Mouse (Mus musculus): ENCODE results near the gene Sfxn1. TPM values are rescaled to one million over a fixed set of nuclear protein-coding genes. Genes with fewer than 3 reads are reported as not detected.

Gene Sfxn1
- polyA plus RNA-seq, 1 experiment from 2014 or later: 67.0 TPM

- Histone ChIP-seq H3K4me1 (ENCODE audit: control insufficient read depth, insufficient read depth, low read length) (peaks cover 10% of the 10 kb centered on the region; the same call in 1 of the 2 replicates), H3K36me3 (ENCODE audit: control insufficient read depth, insufficient read depth, low read length) (0 out of 2 replicates have a peak, but pooled peaks cover 5% of the 10 kb centered on the region), H3K27ac (ENCODE audit: low read length) (peak overlapping the region; percentile 48; the same call in 1 of the 2 replicates), H3K4me3 (ENCODE audit: low read depth, low read length) (no peak overlapping the region), H3K9ac (replicated peaks; ENCODE audit: low read depth, low read length) (no peak overlapping the region), H3K4me2 (replicated peaks; ENCODE audit: low read depth, low read length) (no peak overlapping the region), H3K9me3 (ENCODE audit: control insufficient read depth, low read depth, low read length) (no peaks in the 10 kb centered on the region), H3K27me3 (ENCODE audit: control insufficient read depth, insufficient read depth, low read length) (no peaks in the 10 kb centered on the region)
- peak; percentile 28; the same call in 1 of the 2 replicates for ATAC-seq (ENCODE audit: insufficient number of reproducible peaks, insufficient read depth, low FRiP score, low read depth)
- WGBS: 63% methylated on average over 12 of the region's 12 CpGs
Measured at GRCm38 (mm10) chr13:54079782-54080759, 8.4 kb downstream of the Sfxn1 start.

- no peak for ATAC-seq (ENCODE audit: insufficient number of reproducible peaks, insufficient read depth, low FRiP score, low read depth)
- no peak overlapping the region for H3K4me3 ChIP-seq (ENCODE audit: low read depth, low read length)
- H3K27me3 ChIP-seq (ENCODE audit: control insufficient read depth, insufficient read depth, low read length): no peaks in the 10 kb centered on the region
- H3K27ac ChIP-seq (ENCODE audit: low read length): no peak overlapping the region
- H3K9ac ChIP-seq (replicated peaks; ENCODE audit: low read depth, low read length): no peak overlapping the region
- peaks cover 8% of the 10 kb centered on the region; the same call in 1 of the 2 replicates for H3K36me3 ChIP-seq (ENCODE audit: control insufficient read depth, insufficient read depth, low read length)
- H3K4me1 ChIP-seq (ENCODE audit: control insufficient read depth, insufficient read depth, low read length): peaks cover 10% of the 10 kb centered on the region; the same call in 1 of the 2 replicates
- H3K4me2 ChIP-seq (replicated peaks; ENCODE audit: low read depth, low read length): no peak overlapping the region
- WGBS: 92% methylated on average over 1 of the region's 1 CpGs
- H3K9me3 ChIP-seq (ENCODE audit: control insufficient read depth, low read depth, low read length): no peaks in the 10 kb centered on the region
Measured at GRCm38 (mm10) chr13:54080785-54081184, 9.1 kb downstream of the Sfxn1 start.

GRCm38 (mm10) chr13:54082946-54083345 lies 11.3 kb downstream of the Sfxn1 start:
- no peak overlapping the region for H3K9ac ChIP-seq (replicated peaks; ENCODE audit: low read depth, low read length)
- no peak for ATAC-seq (ENCODE audit: insufficient number of reproducible peaks, insufficient read depth, low FRiP score, low read depth)
- H3K4me3 ChIP-seq (ENCODE audit: low read depth, low read length): no peak overlapping the region
- H3K36me3 ChIP-seq (ENCODE audit: control insufficient read depth, insufficient read depth, low read length): peaks cover 20% of the 10 kb centered on the region
- no peak overlapping the region for H3K4me2 ChIP-seq (replicated peaks; ENCODE audit: low read depth, low read length)
- WGBS: 69% methylated on average over 5 of the region's 5 CpGs
- peaks cover 10% of the 10 kb centered on the region; the same call in 1 of the 2 replicates for H3K4me1 ChIP-seq (ENCODE audit: control insufficient read depth, insufficient read depth, low read length)
- H3K27me3 ChIP-seq (ENCODE audit: control insufficient read depth, insufficient read depth, low read length): no peaks in the 10 kb centered on the region
- H3K27ac ChIP-seq (ENCODE audit: low read length): no peak overlapping the region
- no peaks in the 10 kb centered on the region for H3K9me3 ChIP-seq (ENCODE audit: control insufficient read depth, low read depth, low read length)

GRCm38 (mm10) chr13:54084178-54084577 lies 12.5 kb downstream of the Sfxn1 start:
- Histone ChIP-seq H3K27me3 (ENCODE audit: control insufficient read depth, insufficient read depth, low read length) (no peaks in the 10 kb centered on the region), H3K9ac (replicated peaks; ENCODE audit: low read depth, low read length) (no peak overlapping the region), H3K9me3 (ENCODE audit: control insufficient read depth, low read depth, low read length) (no peaks in the 10 kb centered on the region), H3K4me3 (ENCODE audit: low read depth, low read length) (no peak overlapping the region), H3K4me2 (replicated peaks; ENCODE audit: low read depth, low read length) (no peak overlapping the region), H3K27ac (ENCODE audit: low read length) (no peak overlapping the region), H3K4me1 (ENCODE audit: control insufficient read depth, insufficient read depth, low read length) (peaks cover 10% of the 10 kb centered on the region; the same call in 1 of the 2 replicates), H3K36me3 (ENCODE audit: control insufficient read depth, insufficient read depth, low read length) (peaks cover 25% of the 10 kb centered on the region)
- ATAC-seq (ENCODE audit: insufficient number of reproducible peaks, insufficient read depth, low FRiP score, low read depth): no peak
- 62% methylated on average over 4 of the region's 4 CpGs for WGBS

DNA sequence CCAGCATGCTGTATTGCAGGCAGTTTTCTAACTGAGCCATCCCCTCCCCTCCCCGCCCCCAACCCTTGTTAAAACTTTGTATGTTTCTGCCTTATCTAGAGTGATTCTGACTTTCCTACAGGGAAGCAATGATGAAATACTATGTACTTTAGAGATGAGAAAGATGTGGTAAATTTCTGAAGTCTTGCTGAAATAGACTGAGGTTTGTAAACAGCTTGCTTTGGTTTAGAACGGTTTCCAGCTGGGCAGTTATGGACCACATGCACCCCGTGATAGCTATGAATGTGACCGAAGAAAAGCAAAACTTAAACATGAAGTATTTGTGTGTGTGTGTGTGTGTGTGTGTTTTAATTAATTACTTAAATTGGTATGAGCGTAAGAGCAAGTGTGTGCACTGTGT lies 13.2 kb downstream of the Sfxn1 start:
- Histone ChIP-seq H3K4me3 (ENCODE audit: low read depth, low read length) (no peak overlapping the region), H3K27me3 (ENCODE audit: control insufficient read depth, insufficient read depth, low read length) (no peaks in the 10 kb centered on the region), H3K36me3 (ENCODE audit: control insufficient read depth, insufficient read depth, low read length) (peaks cover 31% of the 10 kb centered on the region), H3K9ac (replicated peaks; ENCODE audit: low read depth, low read length) (no peak overlapping the region), H3K4me1 (ENCODE audit: control insufficient read depth, insufficient read depth, low read length) (peaks cover 9% of the 10 kb centered on the region; the same call in 1 of the 2 replicates), H3K9me3 (ENCODE audit: control insufficient read depth, low read depth, low read length) (no peaks in the 10 kb centered on the region), H3K4me2 (replicated peaks; ENCODE audit: low read depth, low read length) (no peak overlapping the region), H3K27ac (ENCODE audit: low read length) (no peak overlapping the region)
- WGBS: 78% methylated on average over 5 of the region's 5 CpGs
- ATAC-seq (ENCODE audit: insufficient number of reproducible peaks, insufficient read depth, low FRiP score, low read depth): no peak

GRCm38 (mm10) chr13:54085266-54085665 lies 13.6 kb downstream of the Sfxn1 start:
- Histone ChIP-seq H3K36me3 (ENCODE audit: control insufficient read depth, insufficient read depth, low read length) (peaks cover 32% of the 10 kb centered on the region), H3K4me1 (ENCODE audit: control insufficient read depth, insufficient read depth, low read length) (peaks cover 4% of the 10 kb centered on the region; the same call in 1 of the 2 replicates), H3K27me3 (ENCODE audit: control insufficient read depth, insufficient read depth, low read length) (no peaks in the 10 kb centered on the region), H3K4me2 (replicated peaks; ENCODE audit: low read depth, low read length) (no peak overlapping the region), H3K4me3 (ENCODE audit: low read depth, low read length) (no peak overlapping the region), H3K9ac (replicated peaks; ENCODE audit: low read depth, low read length) (no peak overlapping the region), H3K9me3 (ENCODE audit: control insufficient read depth, low read depth, low read length) (no peaks in the 10 kb centered on the region), H3K27ac (ENCODE audit: low read length) (no peak overlapping the region)
- WGBS: 85% methylated on average over 18 of the region's 18 CpGs
- no peak for ATAC-seq (ENCODE audit: insufficient number of reproducible peaks, insufficient read depth, low FRiP score, low read depth)

DNA sequence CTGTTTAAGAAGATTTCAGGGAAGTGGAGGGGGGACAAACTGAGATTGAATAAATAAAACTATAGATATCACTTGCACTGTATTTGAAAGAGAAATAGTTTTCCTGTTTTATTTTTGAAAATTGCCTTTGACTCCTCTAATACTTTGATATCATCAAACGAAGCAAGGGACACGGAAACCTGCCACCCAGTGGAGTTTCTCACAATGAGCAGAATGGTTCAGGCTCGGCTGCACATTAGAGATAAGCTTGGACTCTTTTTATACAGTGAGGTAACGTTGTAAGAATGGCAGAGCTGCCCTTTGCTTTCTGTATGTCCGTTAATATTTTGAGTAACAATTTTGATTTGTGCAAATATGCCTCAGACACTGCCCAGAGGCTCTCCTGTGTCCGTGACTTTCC lies 20.1 kb downstream of the Sfxn1 start:
- no peaks in the 10 kb centered on the region for H3K4me1 ChIP-seq (ENCODE audit: control insufficient read depth, insufficient read depth, low read length)
- WGBS: 84% methylated on average over 6 of the region's 6 CpGs
- no peak for ATAC-seq (ENCODE audit: insufficient number of reproducible peaks, insufficient read depth, low FRiP score, low read depth)

DNA sequence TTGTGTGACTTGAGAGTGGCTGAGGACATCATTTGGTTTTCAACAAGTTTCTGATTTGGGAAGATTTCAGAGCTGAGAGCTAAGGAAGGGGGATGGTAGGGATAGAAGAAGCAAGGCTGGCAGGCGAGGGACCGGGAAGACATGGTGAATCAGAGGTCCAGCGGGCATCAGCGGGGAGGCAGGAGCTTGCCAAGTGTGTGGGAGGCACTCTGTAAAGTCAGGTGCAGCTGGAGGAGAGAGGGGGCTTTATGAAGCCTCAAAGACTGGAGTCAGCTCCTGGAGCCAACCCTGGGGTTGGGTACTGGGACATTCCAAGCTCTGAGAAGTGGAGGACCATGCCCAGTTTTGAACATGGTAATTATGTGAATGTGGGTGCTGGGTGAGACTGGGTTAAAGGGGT lies 22.7 kb downstream of the Sfxn1 start:
- Histone ChIP-seq H3K4me2 (replicated peaks; ENCODE audit: low read depth, low read length) (no peak overlapping the region), H3K27ac (ENCODE audit: low read length) (no peak overlapping the region), H3K36me3 (ENCODE audit: control insufficient read depth, insufficient read depth, low read length) (peaks cover 48% of the 10 kb centered on the region), H3K9ac (replicated peaks; ENCODE audit: low read depth, low read length) (no peak overlapping the region), H3K27me3 (ENCODE audit: control insufficient read depth, insufficient read depth, low read length) (no peaks in the 10 kb centered on the region), H3K9me3 (ENCODE audit: control insufficient read depth, low read depth, low read length) (no peaks in the 10 kb centered on the region), H3K4me3 (ENCODE audit: low read depth, low read length) (no peak overlapping the region), H3K4me1 (ENCODE audit: control insufficient read depth, insufficient read depth, low read length) (no peaks in the 10 kb centered on the region)
- ATAC-seq (ENCODE audit: insufficient number of reproducible peaks, insufficient read depth, low FRiP score, low read depth): no peak
- WGBS: 90% methylated on average over 4 of the region's 4 CpGs

More for the DNA sequence above, 20.1 kb downstream of the Sfxn1 start:
- peaks cover 58% of the 10 kb centered on the region for H3K36me3 ChIP-seq (ENCODE audit: control insufficient read depth, insufficient read depth, low read length)
- H3K27ac ChIP-seq (ENCODE audit: low read length): no peak overlapping the region
- H3K4me2 ChIP-seq (replicated peaks; ENCODE audit: low read depth, low read length): no peak overlapping the region
- no peak overlapping the region for H3K9ac ChIP-seq (replicated peaks; ENCODE audit: low read depth, low read length)
- no peaks in the 10 kb centered on the region for H3K27me3 ChIP-seq (ENCODE audit: control insufficient read depth, insufficient read depth, low read length)
- no peaks in the 10 kb centered on the region for H3K9me3 ChIP-seq (ENCODE audit: control insufficient read depth, low read depth, low read length)
- H3K4me3 ChIP-seq (ENCODE audit: low read depth, low read length): no peak overlapping the region

Data from stomach, embryonic 14.5 days (tissue).